Mouse (Mus musculus): Measurements from ENCODE around the gene Ccser1. TPM values are rescaled to one million over a fixed set of nuclear protein-coding genes. Genes with fewer than 3 reads are reported as not detected.
A peak's percentile ranks its signal among the peaks of the same experiment; 100 is the strongest.

The Ccser1 gene
- polyA plus RNA-seq, 1 experiment = 26.2 TPM

DNA sequence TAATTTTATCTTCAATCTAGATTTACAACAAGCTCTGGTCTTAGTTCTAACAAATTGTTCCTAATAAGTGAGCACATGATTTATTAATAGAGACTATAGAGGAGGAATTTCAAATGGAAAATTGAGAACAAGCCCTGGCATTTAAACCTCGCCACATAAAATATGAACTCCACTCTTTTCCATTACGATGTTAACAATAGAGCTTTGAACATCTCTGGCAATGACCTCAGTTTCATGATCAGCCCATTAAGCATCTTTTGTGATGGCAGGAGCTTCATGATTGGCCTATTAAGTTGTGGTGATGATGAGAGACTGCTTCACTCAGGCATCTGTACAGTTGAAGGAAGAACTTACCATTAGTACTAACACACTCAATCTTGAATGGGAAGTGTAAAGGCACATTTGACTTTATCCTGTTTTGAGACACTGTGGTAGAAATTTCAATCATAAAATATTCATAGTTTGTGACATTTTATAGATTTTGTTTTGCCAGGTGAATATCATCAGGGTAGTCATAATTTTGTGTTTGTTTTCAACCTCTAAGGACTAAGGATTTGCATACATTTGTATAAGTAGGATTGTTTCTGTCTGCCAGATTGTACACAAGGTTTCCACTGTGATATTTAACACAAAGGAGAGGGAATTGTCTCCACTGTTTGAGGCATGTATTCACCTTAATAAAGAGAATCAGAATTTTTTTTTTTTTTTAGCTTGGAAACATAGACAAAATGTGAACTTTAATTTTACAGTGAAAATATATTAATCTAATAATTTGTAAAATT, 291.4 kb downstream of the Ccser1 start:
- TF ChIP-seq CTCF (IDR thresholded peaks at IDR 0.05; ENCODE audit: borderline replicate concordance, extremely low read depth, insufficient read depth, insufficient read length) (no peak), POLR2A (IDR thresholded peaks at IDR 0.05; ENCODE audit: borderline replicate concordance, extremely low read depth, insufficient read depth, insufficient read length, poor library complexity, severe bottlenecking) (no peak)
- DNase-seq (ENCODE audit: low read depth) = peak; percentile 28

DNA sequence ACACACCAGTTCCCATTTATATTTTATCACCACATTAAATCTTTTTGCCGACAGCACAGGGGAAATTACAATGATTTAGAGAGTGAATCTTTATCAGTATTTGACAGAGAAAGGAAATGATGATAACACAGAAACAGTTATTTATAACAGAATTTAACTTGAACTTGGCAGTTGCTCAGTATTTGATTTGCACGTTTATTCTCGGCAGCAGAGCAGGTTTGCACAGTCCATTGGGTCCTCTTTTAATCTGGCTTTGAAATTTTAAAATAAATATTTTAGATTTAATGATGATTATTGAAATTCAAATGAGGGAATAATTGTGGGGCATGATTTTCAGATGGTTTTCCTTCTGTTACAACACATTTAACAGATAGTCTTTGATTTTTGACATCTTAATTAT, 305.2 kb downstream of the Ccser1 start:
- DNase-seq (ENCODE audit: low read depth) = no peak

GRCm38 (mm10) chr6:61491979-61492821, 312.1 kb downstream of the Ccser1 start:
- DNase-seq (ENCODE audit: low read depth) = peak; percentile 86
- TF ChIP-seq CTCF (IDR thresholded peaks at IDR 0.05; ENCODE audit: borderline replicate concordance, extremely low read depth, insufficient read depth, insufficient read length) (no peak), POLR2A (IDR thresholded peaks at IDR 0.05; ENCODE audit: borderline replicate concordance, extremely low read depth, insufficient read depth, insufficient read length, poor library complexity, severe bottlenecking) (no peak)

More for the DNA sequence above, 305.2 kb downstream of the Ccser1 start:
- TF ChIP-seq POLR2A (IDR thresholded peaks at IDR 0.05; ENCODE audit: borderline replicate concordance, extremely low read depth, insufficient read depth, insufficient read length, poor library complexity, severe bottlenecking) (no peak), CTCF (IDR thresholded peaks at IDR 0.05; ENCODE audit: borderline replicate concordance, extremely low read depth, insufficient read depth, insufficient read length) (no peak)

GRCm38 (mm10) chr6:61493386-61493785, 313.3 kb downstream of the Ccser1 start:
- no peak for DNase-seq (ENCODE audit: low read depth)
- TF ChIP-seq POLR2A (IDR thresholded peaks at IDR 0.05; ENCODE audit: borderline replicate concordance, extremely low read depth, insufficient read depth, insufficient read length, poor library complexity, severe bottlenecking) (no peak), CTCF (IDR thresholded peaks at IDR 0.05; ENCODE audit: borderline replicate concordance, extremely low read depth, insufficient read depth, insufficient read length) (no peak)

DNA sequence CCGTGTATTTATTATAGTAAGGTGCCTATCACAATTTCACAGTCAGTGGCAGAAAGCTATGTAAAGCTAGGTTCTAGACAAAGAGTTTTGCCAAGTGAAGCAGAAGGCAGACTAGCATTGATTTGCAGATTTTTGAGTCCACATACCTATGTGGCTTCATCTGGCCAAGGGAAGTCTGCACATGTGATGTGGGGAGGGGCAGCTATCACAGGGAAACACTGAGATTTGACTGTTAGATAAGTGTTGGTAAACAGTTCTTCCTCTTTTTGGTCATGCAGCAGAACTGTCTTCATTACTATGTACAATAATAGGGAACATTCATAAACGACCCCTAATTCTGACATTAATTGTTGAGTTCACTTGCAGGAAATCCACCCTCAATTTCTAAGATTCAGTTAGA, 335.2 kb downstream of the Ccser1 start:
- TF ChIP-seq CTCF (IDR thresholded peaks at IDR 0.05; ENCODE audit: borderline replicate concordance, extremely low read depth, insufficient read depth, insufficient read length) (no peak), POLR2A (IDR thresholded peaks at IDR 0.05; ENCODE audit: borderline replicate concordance, extremely low read depth, insufficient read depth, insufficient read length, poor library complexity, severe bottlenecking) (no peak)
- no peak for DNase-seq (ENCODE audit: low read depth)

DNA sequence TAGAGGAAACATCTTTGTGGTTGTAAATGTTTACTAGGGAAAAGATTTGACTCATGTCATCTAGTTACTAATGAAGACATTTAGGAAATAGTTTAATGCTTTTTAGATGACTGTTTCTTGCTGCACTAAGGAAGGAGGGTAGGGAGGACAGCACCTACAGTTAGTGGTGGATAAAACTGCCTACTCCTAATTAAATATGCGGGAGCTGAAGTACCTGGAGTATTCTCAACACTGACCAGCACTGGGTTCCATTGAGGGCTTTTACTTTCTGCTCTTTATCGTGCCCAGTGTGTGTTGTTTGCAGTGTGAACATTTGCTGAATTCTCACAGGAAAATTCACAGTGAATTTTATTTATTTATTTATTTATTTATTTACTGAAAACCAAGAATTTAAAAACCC, 341.5 kb downstream of the Ccser1 start:
- DNase-seq (ENCODE audit: low read depth) = no peak
- TF ChIP-seq POLR2A (IDR thresholded peaks at IDR 0.05; ENCODE audit: borderline replicate concordance, extremely low read depth, insufficient read depth, insufficient read length, poor library complexity, severe bottlenecking) = no peak
- TF ChIP-seq CTCF (IDR thresholded peaks at IDR 0.05; ENCODE audit: borderline replicate concordance, extremely low read depth, insufficient read depth, insufficient read length) = no peak

DNA sequence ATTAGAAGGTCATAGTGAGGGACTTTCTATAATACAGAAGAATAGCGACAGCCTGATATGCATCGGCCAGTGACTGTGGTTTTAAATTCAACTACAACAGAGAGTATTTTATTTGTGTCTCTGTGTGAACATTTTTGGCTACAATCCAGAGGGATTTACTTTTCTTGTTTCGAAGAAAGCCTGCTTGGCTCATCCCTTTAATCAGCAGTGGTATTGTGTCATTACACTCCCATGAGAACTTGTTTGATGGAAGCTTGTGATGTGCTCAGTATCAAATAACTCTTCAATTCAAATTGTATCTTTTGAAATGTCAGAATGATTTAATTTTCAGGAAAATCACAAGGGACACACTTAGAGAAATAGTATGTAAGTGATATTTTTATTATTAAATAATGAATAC, 342.0 kb downstream of the Ccser1 start:
- DNase-seq (ENCODE audit: low read depth) = peak; percentile 75
- TF ChIP-seq POLR2A (IDR thresholded peaks at IDR 0.05; ENCODE audit: borderline replicate concordance, extremely low read depth, insufficient read depth, insufficient read length, poor library complexity, severe bottlenecking) (no peak), CTCF (IDR thresholded peaks at IDR 0.05; ENCODE audit: borderline replicate concordance, extremely low read depth, insufficient read depth, insufficient read length) (no peak)

DNA sequence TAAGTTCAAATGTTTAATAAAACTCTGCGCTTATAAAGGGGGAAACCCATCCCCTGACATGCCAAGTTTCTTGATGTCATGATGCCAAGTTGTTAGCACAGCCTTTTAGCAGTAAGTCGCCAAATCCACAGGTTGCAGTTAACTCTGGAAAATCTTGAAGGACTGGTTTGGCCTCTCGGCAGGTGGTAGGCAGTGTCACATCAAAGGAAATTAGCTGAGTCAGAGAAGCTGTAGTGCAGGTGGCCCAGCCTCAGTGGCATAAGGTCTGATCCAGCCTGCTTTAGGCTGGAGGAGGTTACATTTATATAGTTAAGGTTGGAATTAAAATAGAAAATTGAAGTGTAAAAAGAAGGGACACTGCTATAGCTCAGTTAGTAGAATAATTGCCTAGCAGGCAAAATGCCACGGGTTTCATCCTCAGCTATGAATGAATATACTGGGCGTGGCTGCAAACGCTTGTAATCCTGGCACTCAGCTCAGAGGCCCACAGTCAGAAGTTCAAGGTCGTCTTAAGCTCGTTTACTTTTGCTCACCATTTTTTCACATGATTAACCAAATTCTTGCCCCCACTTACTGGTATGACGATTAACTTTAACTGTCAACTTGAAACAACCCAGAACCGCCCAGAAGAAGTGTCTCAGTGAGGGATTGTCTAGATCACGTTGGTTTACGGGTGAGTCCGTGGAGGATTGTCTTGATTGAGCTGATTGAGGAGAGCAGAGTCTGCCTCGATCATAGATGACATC, 343.8 kb downstream of the Ccser1 start:
- no peak for DNase-seq (ENCODE audit: low read depth)
- TF ChIP-seq POLR2A (IDR thresholded peaks at IDR 0.05; ENCODE audit: borderline replicate concordance, extremely low read depth, insufficient read depth, insufficient read length, poor library complexity, severe bottlenecking) = no peak
- no peak for TF ChIP-seq CTCF (IDR thresholded peaks at IDR 0.05; ENCODE audit: borderline replicate concordance, extremely low read depth, insufficient read depth, insufficient read length)

- TF ChIP-seq CTCF (IDR thresholded peaks at IDR 0.05; ENCODE audit: borderline replicate concordance, extremely low read depth, insufficient read depth, insufficient read length) (no peak), POLR2A (IDR thresholded peaks at IDR 0.05; ENCODE audit: borderline replicate concordance, extremely low read depth, insufficient read depth, insufficient read length, poor library complexity, severe bottlenecking) (no peak)
- DNase-seq (ENCODE audit: low read depth) = peak; percentile 86
Measured at GRCm38 (mm10) chr6:61540732-61541131, 360.6 kb downstream of the Ccser1 start.

- DNase-seq (ENCODE audit: low read depth) = peak; percentile 77
- TF ChIP-seq POLR2A (IDR thresholded peaks at IDR 0.05; ENCODE audit: borderline replicate concordance, extremely low read depth, insufficient read depth, insufficient read length, poor library complexity, severe bottlenecking) (no peak), CTCF (IDR thresholded peaks at IDR 0.05; ENCODE audit: borderline replicate concordance, extremely low read depth, insufficient read depth, insufficient read length) (no peak)
Measured at GRCm38 (mm10) chr6:61543459-61544044, 363.4 kb downstream of the Ccser1 start.

All from brain, embryonic 14.5 days (tissue).